Mouse (Mus musculus): Measurements from ENCODE around the gene Cnn2. TPM values are rescaled to one million over a fixed set of nuclear protein-coding genes. Genes with fewer than 3 reads are reported as not detected.

Cnn2 gene
- polyA plus RNA-seq, 1 experiment from 2014 or later: 245 TPM

DNA sequence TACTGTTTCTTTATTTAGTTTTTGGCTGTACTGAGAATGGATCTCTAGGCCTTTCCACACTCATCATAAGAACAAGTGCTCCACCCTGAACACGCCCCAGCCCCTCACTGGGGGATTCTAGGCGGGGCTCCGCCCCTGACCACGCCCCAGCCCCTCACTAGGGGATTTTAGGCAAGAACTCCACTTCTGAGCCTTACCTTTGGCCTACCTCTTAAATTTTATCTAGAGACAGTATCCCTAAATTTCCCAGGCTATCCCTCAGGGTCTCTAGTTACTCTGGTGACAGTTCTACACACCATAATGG lies 36.6 kb downstream of the Cnn2 start:
- Histone ChIP-seq H3K27ac (ENCODE audit: low read length) (no peak overlapping the region), H3K9me3 (ENCODE audit: control insufficient read depth, low read length) (no peaks in the 10 kb centered on the region), H3K4me3 (ENCODE audit: low read length) (no peak overlapping the region), H3K4me1 (ENCODE audit: control insufficient read depth, insufficient read depth, low read length) (peaks cover 17% of the 10 kb centered on the region), H3K27me3 (replicated peaks; ENCODE audit: control insufficient read depth, insufficient read depth, low read length) (no peaks in the 10 kb centered on the region), H3K36me3 (ENCODE audit: control insufficient read depth, insufficient read depth, low read length) (no peaks in the 10 kb centered on the region), H3K4me2 (ENCODE audit: low read depth, low read length) (no peak overlapping the region), H3K9ac (ENCODE audit: low read depth, low read length) (no peak overlapping the region)
- ATAC-seq: no peak
- WGBS: 59% methylated on average over 4 of the region's 4 CpGs

DNA sequence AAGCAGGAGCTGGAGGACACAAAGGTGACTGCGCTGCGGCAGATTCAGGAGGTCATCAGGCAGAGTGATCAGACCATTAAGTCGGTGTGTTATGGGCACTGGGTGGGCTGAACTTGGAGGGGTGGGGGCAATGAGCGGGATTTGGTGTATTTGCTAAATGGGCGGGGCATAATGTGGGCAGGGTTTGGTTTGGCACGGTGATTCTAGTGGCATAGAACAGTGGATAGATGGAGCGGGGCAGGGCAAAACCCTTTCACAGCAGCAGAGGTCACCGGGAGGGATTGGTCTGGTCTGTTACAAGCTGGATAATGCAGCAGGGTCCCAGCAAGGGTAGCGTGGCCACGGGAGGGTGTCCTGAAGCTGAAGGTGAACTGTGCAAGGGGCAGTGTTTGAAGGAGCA lies 37.1 kb downstream of the Cnn2 start:
- H3K4me2 ChIP-seq (ENCODE audit: low read depth, low read length): no peak overlapping the region
- no peak; the same call in 1 of the 2 replicates for ATAC-seq
- no peaks in the 10 kb centered on the region for H3K9me3 ChIP-seq (ENCODE audit: control insufficient read depth, low read length)
- no peaks in the 10 kb centered on the region for H3K27me3 ChIP-seq (replicated peaks; ENCODE audit: control insufficient read depth, insufficient read depth, low read length)
- H3K36me3 ChIP-seq (ENCODE audit: control insufficient read depth, insufficient read depth, low read length): no peaks in the 10 kb centered on the region
- H3K27ac ChIP-seq (ENCODE audit: low read length): no peak overlapping the region
- 69% methylated on average over 10 of the region's 10 CpGs for WGBS
- peak overlapping the region; percentile 17; the same call in 1 of the 2 replicates for H3K9ac ChIP-seq (ENCODE audit: low read depth, low read length)
- no peak overlapping the region for H3K4me3 ChIP-seq (ENCODE audit: low read length)
- H3K4me1 ChIP-seq (ENCODE audit: control insufficient read depth, insufficient read depth, low read length): peaks cover 16% of the 10 kb centered on the region

DNA sequence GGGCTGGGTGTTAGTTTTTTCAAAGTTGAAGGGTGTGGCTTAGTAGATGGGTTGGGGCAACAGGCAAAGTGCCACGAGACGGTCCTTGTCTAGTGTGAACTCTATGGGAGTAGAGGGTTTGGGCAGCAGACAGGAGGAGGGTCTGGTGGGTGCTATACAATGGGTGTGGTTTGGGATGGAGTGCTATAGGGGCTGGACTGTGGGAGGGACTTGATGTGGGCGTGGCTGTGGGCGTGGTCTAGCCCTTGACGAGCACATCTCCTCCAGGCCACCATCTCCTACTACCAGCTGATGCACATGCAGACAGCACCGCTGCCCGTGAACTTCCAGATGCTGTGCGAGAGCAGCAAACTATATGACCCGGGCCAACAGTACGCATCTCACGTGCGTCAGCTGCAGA lies 37.5 kb downstream of the Cnn2 start:
- peaks cover 13% of the 10 kb centered on the region for H3K4me1 ChIP-seq (ENCODE audit: control insufficient read depth, insufficient read depth, low read length)
- no peaks in the 10 kb centered on the region for H3K9me3 ChIP-seq (ENCODE audit: control insufficient read depth, low read length)
- WGBS: 57% methylated on average over 12 of the region's 12 CpGs
- ATAC-seq: peak; percentile 26; the same call in 1 of the 2 replicates
- H3K36me3 ChIP-seq (ENCODE audit: control insufficient read depth, insufficient read depth, low read length): no peaks in the 10 kb centered on the region
- H3K9ac ChIP-seq (ENCODE audit: low read depth, low read length): peak overlapping the region; percentile 17; the same call in 1 of the 2 replicates
- H3K4me2 ChIP-seq (ENCODE audit: low read depth, low read length): no peak overlapping the region
- no peak overlapping the region for H3K4me3 ChIP-seq (ENCODE audit: low read length)
- H3K27me3 ChIP-seq (replicated peaks; ENCODE audit: control insufficient read depth, insufficient read depth, low read length): no peaks in the 10 kb centered on the region
- no peak overlapping the region for H3K27ac ChIP-seq (ENCODE audit: low read length)

DNA sequence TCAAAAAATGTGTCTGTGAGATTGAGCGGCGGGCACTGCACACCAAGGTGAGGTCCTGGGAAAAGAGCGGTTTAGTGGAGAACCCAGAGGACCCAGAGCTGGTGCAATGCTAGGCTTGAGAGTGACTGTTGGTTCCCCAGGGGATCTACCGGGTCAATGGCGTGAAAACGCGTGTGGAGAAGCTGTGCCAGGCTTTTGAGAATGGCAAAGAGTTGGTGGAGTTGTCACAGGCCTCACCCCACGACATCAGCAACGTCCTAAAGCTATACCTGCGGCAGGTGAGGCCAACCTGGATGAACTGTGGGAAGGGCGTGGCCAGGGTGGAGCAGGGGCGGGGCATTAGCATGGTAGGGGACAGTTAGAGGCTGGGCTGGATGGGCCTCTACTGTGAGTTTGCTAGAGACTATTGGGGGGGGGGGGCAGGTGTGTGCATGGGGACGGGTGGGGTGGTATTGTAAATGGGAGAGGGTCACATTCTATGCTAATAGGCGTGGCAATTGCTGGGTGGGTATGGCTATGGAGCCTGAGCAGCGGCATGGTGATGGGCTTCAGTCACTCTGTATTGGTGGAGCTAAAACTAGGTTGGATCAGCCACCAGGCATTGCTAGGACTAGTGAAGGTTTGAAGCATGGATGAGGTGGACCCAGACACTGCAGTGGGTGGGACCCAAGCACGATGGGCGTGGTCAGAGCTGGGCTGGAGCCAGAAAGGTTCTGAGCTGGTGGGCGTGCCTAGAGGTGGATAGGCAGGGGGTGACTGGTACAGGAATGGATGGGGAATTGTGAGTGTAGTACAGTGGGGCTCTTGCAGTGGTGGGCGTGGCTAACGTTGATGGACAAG lies 39.5 kb downstream of the Cnn2 start:
- peak; percentile 58 for ATAC-seq
- no peak overlapping the region for H3K4me3 ChIP-seq (ENCODE audit: low read length)

DNA sequence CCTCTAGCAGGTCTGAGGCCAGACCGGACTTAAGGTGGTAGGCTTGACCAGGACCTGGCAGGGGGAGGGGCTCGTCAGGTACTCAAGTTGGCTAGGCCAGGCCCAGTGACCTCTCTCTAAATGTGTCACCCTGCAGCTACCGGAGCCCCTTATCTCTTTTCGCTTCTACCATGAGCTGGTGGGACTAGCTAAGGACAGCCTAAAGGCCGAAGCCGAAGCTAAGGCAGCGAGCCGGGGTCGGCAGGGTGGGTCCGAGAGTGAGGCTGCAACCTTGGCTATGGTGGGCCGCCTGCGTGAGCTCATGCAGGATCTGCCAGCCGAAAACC lies 40.1 kb downstream of the Cnn2 start:
- H3K36me3 ChIP-seq (ENCODE audit: control insufficient read depth, insufficient read depth, low read length): no peaks in the 10 kb centered on the region
- ATAC-seq: no peak
- no peak overlapping the region for H3K4me2 ChIP-seq (ENCODE audit: low read depth, low read length)
- 93% methylated on average over 13 of the region's 13 CpGs for WGBS
- no peaks in the 10 kb centered on the region for H3K9me3 ChIP-seq (ENCODE audit: control insufficient read depth, low read length)
- peaks cover 22% of the 10 kb centered on the region for H3K4me1 ChIP-seq (ENCODE audit: control insufficient read depth, insufficient read depth, low read length)
- no peaks in the 10 kb centered on the region for H3K27me3 ChIP-seq (replicated peaks; ENCODE audit: control insufficient read depth, insufficient read depth, low read length)
- no peak overlapping the region for H3K27ac ChIP-seq (ENCODE audit: low read length)
- no peak overlapping the region for H3K9ac ChIP-seq (ENCODE audit: low read depth, low read length)
- H3K4me3 ChIP-seq (ENCODE audit: low read length): no peak overlapping the region

More for the DNA sequence above, 39.5 kb downstream of the Cnn2 start:
- WGBS: 62% methylated on average over 20 of the region's 20 CpGs
- Histone ChIP-seq H3K9me3 (ENCODE audit: control insufficient read depth, low read length) (no peaks in the 10 kb centered on the region), H3K4me1 (ENCODE audit: control insufficient read depth, insufficient read depth, low read length) (peaks cover 17% of the 10 kb centered on the region), H3K9ac (ENCODE audit: low read depth, low read length) (no peak overlapping the region), H3K27ac (ENCODE audit: low read length) (no peak overlapping the region), H3K36me3 (ENCODE audit: control insufficient read depth, insufficient read depth, low read length) (no peaks in the 10 kb centered on the region), H3K4me2 (ENCODE audit: low read depth, low read length) (no peak overlapping the region), H3K27me3 (replicated peaks; ENCODE audit: control insufficient read depth, insufficient read depth, low read length) (no peaks in the 10 kb centered on the region)

DNA sequence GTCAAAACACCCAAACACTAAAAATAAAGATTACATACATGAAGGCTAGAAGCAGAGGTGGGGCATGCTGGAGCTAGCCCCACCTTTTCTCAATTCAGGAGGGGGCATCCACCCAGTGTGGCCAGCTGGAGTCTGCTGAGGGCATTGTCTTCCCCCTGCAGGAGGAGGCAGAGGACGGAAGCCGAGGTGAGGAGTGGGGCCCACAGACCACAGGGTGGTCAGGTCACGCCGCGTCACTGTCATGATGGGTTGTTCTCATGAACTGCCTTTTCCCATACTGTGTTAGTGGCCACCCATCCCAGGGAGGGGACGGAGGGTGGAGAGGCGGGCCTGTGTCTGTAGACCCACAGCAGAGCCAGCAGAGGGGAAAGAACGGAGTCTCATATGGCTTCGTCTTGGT lies 41.8 kb downstream of the Cnn2 start:
- ATAC-seq: no peak
- Histone ChIP-seq H3K9me3 (ENCODE audit: control insufficient read depth, low read length) (no peaks in the 10 kb centered on the region), H3K36me3 (ENCODE audit: control insufficient read depth, insufficient read depth, low read length) (no peaks in the 10 kb centered on the region), H3K4me1 (ENCODE audit: control insufficient read depth, insufficient read depth, low read length) (peaks cover 36% of the 10 kb centered on the region), H3K4me3 (ENCODE audit: low read length) (no peak overlapping the region), H3K4me2 (ENCODE audit: low read depth, low read length) (no peak overlapping the region), H3K27me3 (replicated peaks; ENCODE audit: control insufficient read depth, insufficient read depth, low read length) (no peaks in the 10 kb centered on the region), H3K27ac (ENCODE audit: low read length) (no peak overlapping the region), H3K9ac (ENCODE audit: low read depth, low read length) (no peak overlapping the region)
- WGBS: 85% methylated on average over 9 of the region's 9 CpGs

DNA sequence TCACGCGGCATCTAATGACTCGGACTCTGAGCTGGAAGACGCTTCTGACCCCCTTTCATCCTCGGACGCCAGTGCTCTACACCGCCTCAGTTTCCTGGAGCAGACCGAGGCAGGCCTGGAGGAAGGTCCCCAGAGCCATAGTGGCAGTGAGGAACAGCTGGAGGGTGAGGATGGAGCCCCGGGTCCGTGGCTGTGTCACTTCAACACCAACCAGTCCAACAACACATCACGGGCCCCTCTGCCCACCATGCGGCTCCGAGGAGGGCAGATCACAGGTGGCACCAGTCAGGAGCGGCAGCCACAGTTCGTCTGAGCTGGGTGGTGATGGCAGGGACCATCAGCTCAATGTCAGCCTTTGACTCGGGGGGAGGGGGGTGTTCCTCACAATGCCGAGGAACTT lies 42.4 kb downstream of the Cnn2 start:
- H3K4me1 ChIP-seq (ENCODE audit: control insufficient read depth, insufficient read depth, low read length): peaks cover 34% of the 10 kb centered on the region
- H3K4me2 ChIP-seq (ENCODE audit: low read depth, low read length): no peak overlapping the region
- no peak overlapping the region for H3K27ac ChIP-seq (ENCODE audit: low read length)
- no peak for ATAC-seq
- peaks cover 2% of the 10 kb centered on the region; the same call in 1 of the 2 replicates for H3K36me3 ChIP-seq (ENCODE audit: control insufficient read depth, insufficient read depth, low read length)
- H3K9ac ChIP-seq (ENCODE audit: low read depth, low read length): no peak overlapping the region
- H3K4me3 ChIP-seq (ENCODE audit: low read length): no peak overlapping the region
- no peaks in the 10 kb centered on the region for H3K27me3 ChIP-seq (replicated peaks; ENCODE audit: control insufficient read depth, insufficient read depth, low read length)
- WGBS: 88% methylated on average over 17 of the region's 17 CpGs
- H3K9me3 ChIP-seq (ENCODE audit: control insufficient read depth, low read length): no peaks in the 10 kb centered on the region

DNA sequence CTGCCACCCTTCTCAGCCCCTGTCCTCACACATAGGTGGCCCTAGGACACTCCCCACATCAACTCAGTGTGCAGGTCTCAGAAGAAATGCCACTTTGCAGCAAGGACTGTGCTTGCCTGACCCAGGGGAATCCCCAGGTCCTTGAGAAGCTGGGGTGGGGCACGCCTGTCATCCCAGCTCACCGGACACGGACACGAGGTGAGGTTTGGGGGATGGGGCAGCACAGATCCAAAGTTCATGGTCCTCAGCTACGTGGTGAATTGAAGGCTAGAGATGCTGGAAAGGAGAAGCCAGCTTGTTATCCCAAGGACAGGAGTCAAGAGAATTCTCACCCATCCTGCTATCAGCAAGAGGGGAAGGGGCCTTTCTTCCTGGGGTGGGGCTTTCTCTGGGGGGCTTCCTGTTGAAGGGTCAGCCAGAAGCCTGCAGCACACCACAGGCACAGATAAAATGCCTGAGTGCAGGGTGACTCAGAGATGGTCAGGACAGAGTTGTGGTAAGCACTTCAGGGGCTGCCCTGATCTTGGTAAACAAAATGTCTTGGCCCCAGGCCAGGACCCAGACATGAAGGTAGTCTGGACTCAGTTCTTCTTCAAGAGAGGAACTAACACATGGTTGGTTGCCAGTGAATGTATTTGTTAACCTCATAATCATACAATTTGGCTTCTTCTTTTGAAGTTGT lies 44.6 kb downstream of the Cnn2 start:
- 34% methylated on average over 5 of the region's 5 CpGs for WGBS
- Histone ChIP-seq H3K36me3 (ENCODE audit: control insufficient read depth, insufficient read depth, low read length) (peaks cover 12% of the 10 kb centered on the region), H3K9ac (ENCODE audit: low read depth, low read length) (peak overlapping the region; percentile 25), H3K9me3 (ENCODE audit: control insufficient read depth, low read length) (no peaks in the 10 kb centered on the region), H3K27me3 (replicated peaks; ENCODE audit: control insufficient read depth, insufficient read depth, low read length) (no peaks in the 10 kb centered on the region), H3K4me1 (ENCODE audit: control insufficient read depth, insufficient read depth, low read length) (peaks cover 32% of the 10 kb centered on the region), H3K27ac (ENCODE audit: low read length) (peak overlapping the region; percentile 96), H3K4me3 (ENCODE audit: low read length) (no peak overlapping the region), H3K4me2 (ENCODE audit: low read depth, low read length) (peak overlapping the region; percentile 26; the same call in 1 of the 2 replicates)
- peak; percentile 69 for ATAC-seq

DNA sequence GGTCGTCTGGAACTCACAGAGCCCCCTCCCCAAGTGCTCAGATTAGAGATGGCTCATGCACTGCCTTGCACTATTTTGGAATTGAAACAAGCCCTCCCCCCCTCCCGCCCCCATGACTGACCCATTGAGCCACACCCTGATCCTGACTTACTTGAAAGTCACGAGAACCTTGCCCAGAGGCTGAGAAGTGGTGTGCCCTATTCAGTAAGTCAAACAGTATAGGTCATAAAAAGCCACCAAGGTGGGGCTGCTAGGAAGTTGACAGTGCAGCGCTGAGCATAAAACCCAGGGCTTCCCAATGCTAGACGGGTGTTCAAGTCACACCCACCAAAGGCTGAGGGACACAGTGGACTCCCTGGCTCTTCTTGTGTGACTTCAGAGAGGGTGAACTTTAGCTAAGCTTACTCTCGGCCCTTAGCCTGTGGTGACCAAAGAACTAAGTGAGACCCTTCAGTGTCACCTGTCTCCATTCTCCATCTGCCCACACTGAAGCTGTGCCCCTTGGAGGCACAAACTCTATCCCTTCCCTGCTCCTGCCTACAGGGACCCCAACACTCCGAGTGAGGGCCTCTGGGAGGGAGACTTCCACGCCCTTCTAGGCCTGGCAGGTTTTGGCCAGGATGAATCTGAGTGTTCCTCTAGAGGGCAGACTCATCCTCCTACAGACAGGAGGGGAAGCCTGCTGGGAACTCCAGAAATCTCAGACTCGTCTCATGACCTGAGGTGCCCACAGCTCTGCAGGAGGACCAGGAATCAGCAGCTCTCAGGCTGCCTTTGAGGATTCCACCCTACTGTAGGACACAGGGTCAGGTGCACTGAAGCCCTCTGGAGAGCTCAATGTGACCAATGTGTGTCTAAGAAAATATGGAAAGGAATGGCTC lies 45.4 kb downstream of the Cnn2 start:
- Histone ChIP-seq H3K9me3 (ENCODE audit: control insufficient read depth, low read length) (no peaks in the 10 kb centered on the region), H3K4me2 (ENCODE audit: low read depth, low read length) (peak overlapping the region; percentile 26; the same call in 1 of the 2 replicates), H3K27me3 (replicated peaks; ENCODE audit: control insufficient read depth, insufficient read depth, low read length) (no peaks in the 10 kb centered on the region), H3K4me3 (ENCODE audit: low read length) (peak overlapping the region; percentile 11; the same call in 1 of the 2 replicates), H3K9ac (ENCODE audit: low read depth, low read length) (peak overlapping the region; percentile 53), H3K27ac (ENCODE audit: low read length) (peak overlapping the region; percentile 96), H3K4me1 (ENCODE audit: control insufficient read depth, insufficient read depth, low read length) (peaks cover 38% of the 10 kb centered on the region), H3K36me3 (ENCODE audit: control insufficient read depth, insufficient read depth, low read length) (peaks cover 12% of the 10 kb centered on the region)
- 24% methylated on average over 9 of the region's 9 CpGs for WGBS
- peak; percentile 91 for ATAC-seq
